Mouse (Mus musculus) forebrain, embryonic 10.5 days (tissue): ENCODE measurements around the gene Pappa2. TPM values are rescaled to one million over a fixed set of nuclear protein-coding genes. Genes with fewer than 3 reads are reported as not detected.

Experiments
- DNase-seq: peaks from one replicate; pipeline ENCODE4 v3.0.0-alpha.2; 2017; ENCODE audit warnings: low spot score; ENCODE audit errors: extremely low spot score
- H3K27ac ChIP-seq: fragments of 300-500 bp; sonication (generic); 2 replicates; pipeline ENCODE4 v1.5.1; 2016; ENCODE audit warnings: mild to moderate bottlenecking
- H3K27me3 ChIP-seq: fragments of 300-500 bp; sonication (generic); 2 replicates; pipeline ENCODE4 v1.6.1; 2016; ENCODE audit warnings: mild to moderate bottlenecking; ENCODE audit not compliant: poor library complexity, severe bottlenecking
- H3K36me3 ChIP-seq: fragments of 300-500 bp; sonication (generic); replicated peaks from 2 replicates; pipeline ENCODE4 v1.6.1; 2016; ENCODE audit warnings: mild to moderate bottlenecking, moderate library complexity
- H3K4me1 ChIP-seq: fragments of 300-500 bp; sonication (generic); 2 replicates; pipeline ENCODE4 v1.6.1; 2016
- H3K4me3 ChIP-seq: fragments of 300-500 bp; sonication (generic); 2 replicates; pipeline ENCODE4 v1.5.1; 2016; ENCODE audit warnings: mild to moderate bottlenecking, moderate library complexity
- H3K9me3 ChIP-seq: fragments of 300-500 bp; sonication (generic); 2 replicates; pipeline ENCODE4 v1.6.1; 2016; ENCODE audit warnings: mild to moderate bottlenecking, moderate library complexity
- WGBS: fragments of 180-500 bp; shearing (Covaris S2); methylation state at CpG from one replicate; pipeline ENCODE4 v1.1.7; 2016; 5-methylcytosine and 5-hydroxymethylcytosine counted together
- polyA plus RNA-seq: library from polyadenylated mRNA; unstranded; fragments of >200 nt; fragmentation: Nextera tagmentation; extraction: Ambion mirVana; gene quantifications from 2 replicates; pipeline ENCODE4 v1.2.1, GENCODE M21; 2016

Gene Pappa2
- polyA plus RNA-seq, 1 experiment from 2014 or later = 0.12 TPM

- Histone ChIP-seq H3K4me3 (no peak overlapping the region), H3K36me3 (no peaks in the 10 kb centered on the region), H3K27me3 (no peaks in the 10 kb centered on the region), H3K4me1 (no peaks in the 10 kb centered on the region), H3K9me3 (no peaks in the 10 kb centered on the region), H3K27ac (no peak overlapping the region)
- 94% methylated on average over 2 of the region's 2 CpGs for WGBS
- DNase-seq = no peak
These were observed 105.7 kb downstream of the Pappa2 start for GRCm38 (mm10) chr1:158874552-158875077.

- Histone ChIP-seq H3K27me3 (no peaks in the 10 kb centered on the region), H3K36me3 (no peaks in the 10 kb centered on the region), H3K9me3 (no peaks in the 10 kb centered on the region), H3K4me3 (no peak overlapping the region), H3K4me1 (no peaks in the 10 kb centered on the region), H3K27ac (no peak overlapping the region)
- DNase-seq = no peak
- 78% methylated on average over 1 of the region's 1 CpGs for WGBS
These were observed 106.7 kb downstream of the Pappa2 start for GRCm38 (mm10) chr1:158873631-158874030.

GRCm38 (mm10) chr1:158871401-158871800 is 108.9 kb downstream of the Pappa2 start:
- H3K27me3 ChIP-seq = no peaks in the 10 kb centered on the region

GRCm38 (mm10) chr1:158860190-158860589 is 120.1 kb downstream of the Pappa2 start:
- no peaks in the 10 kb centered on the region for H3K4me1 ChIP-seq
- H3K36me3 ChIP-seq = no peaks in the 10 kb centered on the region
- 78% methylated on average over 5 of the region's 5 CpGs for WGBS
- no peaks in the 10 kb centered on the region for H3K9me3 ChIP-seq
- no peak overlapping the region for H3K27ac ChIP-seq
- H3K4me3 ChIP-seq = no peak overlapping the region
- H3K27me3 ChIP-seq = no peaks in the 10 kb centered on the region
- no peak for DNase-seq

More at GRCm38 (mm10) chr1:158871401-158871800, 108.9 kb downstream of the Pappa2 start:
- Histone ChIP-seq H3K36me3 (no peaks in the 10 kb centered on the region), H3K4me3 (no peak overlapping the region), H3K4me1 (no peaks in the 10 kb centered on the region), H3K27ac (no peak overlapping the region), H3K9me3 (no peaks in the 10 kb centered on the region)
- DNase-seq = no peak
- 87% methylated on average over 2 of the region's 2 CpGs for WGBS

- 76% methylated on average over 5 of the region's 5 CpGs for WGBS
- Histone ChIP-seq H3K27me3 (no peaks in the 10 kb centered on the region), H3K4me1 (no peaks in the 10 kb centered on the region), H3K9me3 (no peaks in the 10 kb centered on the region), H3K27ac (no peak overlapping the region), H3K4me3 (no peak overlapping the region), H3K36me3 (no peaks in the 10 kb centered on the region)
- no peak for DNase-seq
These were observed 126.1 kb downstream of the Pappa2 start for GRCm38 (mm10) chr1:158853936-158854882.

GRCm38 (mm10) chr1:158852836-158853567 is 127.3 kb downstream of the Pappa2 start:
- no peak for DNase-seq
- WGBS = 90% methylated on average over 14 of the region's 14 CpGs

GRCm38 (mm10) chr1:158850459-158850858 is 129.8 kb downstream of the Pappa2 start:
- no peak overlapping the region for H3K27ac ChIP-seq
- no peaks in the 10 kb centered on the region for H3K4me1 ChIP-seq
- no peaks in the 10 kb centered on the region for H3K9me3 ChIP-seq
- no peaks in the 10 kb centered on the region for H3K36me3 ChIP-seq
- H3K4me3 ChIP-seq = no peak overlapping the region
- 74% methylated on average over 3 of the region's 3 CpGs for WGBS
- H3K27me3 ChIP-seq = no peaks in the 10 kb centered on the region
- DNase-seq = no peak

More at GRCm38 (mm10) chr1:158852836-158853567, 127.3 kb downstream of the Pappa2 start:
- H3K4me3 ChIP-seq = no peak overlapping the region
- H3K4me1 ChIP-seq = no peaks in the 10 kb centered on the region
- no peaks in the 10 kb centered on the region for H3K9me3 ChIP-seq
- no peak overlapping the region for H3K27ac ChIP-seq
- no peaks in the 10 kb centered on the region for H3K36me3 ChIP-seq
- no peaks in the 10 kb centered on the region for H3K27me3 ChIP-seq

- Histone ChIP-seq H3K4me3 (no peak overlapping the region), H3K27ac (no peak overlapping the region), H3K4me1 (no peaks in the 10 kb centered on the region), H3K27me3 (no peaks in the 10 kb centered on the region), H3K36me3 (no peaks in the 10 kb centered on the region), H3K9me3 (no peaks in the 10 kb centered on the region)
- 62% methylated on average over 10 of the region's 10 CpGs for WGBS
- no peak for DNase-seq
These were observed 135.7 kb downstream of the Pappa2 start for GRCm38 (mm10) chr1:158844604-158845003.

GRCm38 (mm10) chr1:158837151-158837550 is 143.1 kb downstream of the Pappa2 start:
- no peaks in the 10 kb centered on the region for H3K9me3 ChIP-seq
- H3K27ac ChIP-seq = no peak overlapping the region
- 89% methylated on average over 4 of the region's 4 CpGs for WGBS
- no peak for DNase-seq
- H3K4me1 ChIP-seq = no peaks in the 10 kb centered on the region
- no peaks in the 10 kb centered on the region for H3K27me3 ChIP-seq
- no peaks in the 10 kb centered on the region for H3K36me3 ChIP-seq
- no peak overlapping the region for H3K4me3 ChIP-seq

- no peak overlapping the region for H3K27ac ChIP-seq
- no peaks in the 10 kb centered on the region for H3K9me3 ChIP-seq
- no peaks in the 10 kb centered on the region for H3K36me3 ChIP-seq
- H3K27me3 ChIP-seq = no peaks in the 10 kb centered on the region
- no peak for DNase-seq
- WGBS = 81% methylated on average over 3 of the region's 3 CpGs
- no peaks in the 10 kb centered on the region for H3K4me1 ChIP-seq
- no peak overlapping the region for H3K4me3 ChIP-seq
These were observed 150.1 kb downstream of the Pappa2 start for GRCm38 (mm10) chr1:158830152-158830551.

- DNase-seq = no peak
- Histone ChIP-seq H3K27me3 (no peaks in the 10 kb centered on the region), H3K4me3 (no peak overlapping the region), H3K4me1 (no peaks in the 10 kb centered on the region), H3K27ac (no peak overlapping the region), H3K36me3 (no peaks in the 10 kb centered on the region), H3K9me3 (no peaks in the 10 kb centered on the region)
These were observed 152.4 kb downstream of the Pappa2 start for GRCm38 (mm10) chr1:158827931-158828330.

GRCm38 (mm10) chr1:158819676-158820075 is 160.6 kb downstream of the Pappa2 start:
- Histone ChIP-seq H3K4me3 (no peak overlapping the region), H3K9me3 (no peaks in the 10 kb centered on the region), H3K27me3 (no peaks in the 10 kb centered on the region), H3K36me3 (no peaks in the 10 kb centered on the region), H3K27ac (no peak overlapping the region), H3K4me1 (no peaks in the 10 kb centered on the region)
- no peak for DNase-seq
- WGBS = 86% methylated on average over 2 of the region's 2 CpGs

- H3K4me1 ChIP-seq = no peaks in the 10 kb centered on the region
- H3K36me3 ChIP-seq = no peaks in the 10 kb centered on the region
- no peaks in the 10 kb centered on the region for H3K27me3 ChIP-seq
- H3K27ac ChIP-seq = no peak overlapping the region
- WGBS = 90% methylated on average over 3 of the region's 3 CpGs
- no peak for DNase-seq
- no peaks in the 10 kb centered on the region for H3K9me3 ChIP-seq
- no peak overlapping the region for H3K4me3 ChIP-seq
These were observed 163.8 kb downstream of the Pappa2 start for GRCm38 (mm10) chr1:158816479-158816878.
